Mouse (Mus musculus) frontal cortex, postnatal 10 days (tissue): ENCODE measurements at regions not wholly inside any gene's neighbourhood (a gene's known extent, or its start where the extent isn't known, plus 50 kb on each side); places are given as distances from the start of the nearest gene placed in this dataset.

Source experiments
- DNase-seq, 2 experiments: peaks; one replicate each; pipeline ENCODE4 v3.0.0; 2022; ENCODE audit warnings: low spot score in 2 of 2, mixed read lengths in 1 of 2

GRCm38 (mm10) chr11:89247991-89248390 is 54.1 kb downstream of the Nog start:
- no peak for DNase-seq

GRCm38 (mm10) chr11:89243370-89243769 is 58.8 kb downstream of the Nog start:
- DNase-seq = peak in 1 of 2 experiments; percentile 29

- DNase-seq = no peak
These were observed 60.0 kb downstream of the Nog start for GRCm38 (mm10) chr11:89242130-89242529.

DNA sequence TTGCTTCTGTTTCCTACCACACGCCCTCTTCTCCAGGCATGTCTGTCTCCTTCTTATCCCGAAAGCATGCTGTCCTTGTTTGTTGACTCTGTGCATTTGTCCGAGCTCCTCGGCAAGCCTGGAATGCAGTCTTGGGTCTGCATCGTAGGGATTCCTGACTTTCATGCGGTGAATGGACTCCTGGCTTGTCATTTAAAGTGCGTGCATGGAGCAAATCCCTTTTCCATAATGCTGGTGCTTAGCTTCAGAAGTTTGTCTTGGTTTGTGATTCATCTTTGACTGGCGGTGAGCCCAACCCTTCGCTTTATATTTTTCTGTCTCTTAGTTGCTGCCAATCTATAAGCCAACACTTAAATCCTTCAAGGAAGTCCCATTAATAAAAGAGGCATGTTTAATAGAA is 62.2 kb downstream of the Nog start:
- DNase-seq = no peak

DNA sequence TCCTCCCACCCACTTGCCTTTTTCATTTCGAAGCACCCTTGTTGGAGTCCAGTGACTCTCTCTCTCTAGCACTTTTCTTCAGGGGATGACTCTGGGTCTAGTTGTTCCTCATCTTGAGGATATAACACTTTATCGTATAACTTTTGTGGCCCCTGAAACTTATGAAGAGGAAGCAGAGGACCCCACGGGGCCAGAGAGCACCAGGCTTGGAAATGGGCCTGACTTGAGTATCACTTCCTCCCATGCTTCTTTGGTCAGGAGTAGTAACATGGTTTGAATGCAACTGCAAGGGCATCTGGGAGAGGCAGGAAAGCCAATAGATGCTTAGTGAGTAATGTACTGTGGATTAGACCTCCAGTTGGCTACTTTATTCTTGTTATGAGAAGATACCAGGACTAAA is 65.2 kb downstream of the Nog start:
- no peak for DNase-seq

DNA sequence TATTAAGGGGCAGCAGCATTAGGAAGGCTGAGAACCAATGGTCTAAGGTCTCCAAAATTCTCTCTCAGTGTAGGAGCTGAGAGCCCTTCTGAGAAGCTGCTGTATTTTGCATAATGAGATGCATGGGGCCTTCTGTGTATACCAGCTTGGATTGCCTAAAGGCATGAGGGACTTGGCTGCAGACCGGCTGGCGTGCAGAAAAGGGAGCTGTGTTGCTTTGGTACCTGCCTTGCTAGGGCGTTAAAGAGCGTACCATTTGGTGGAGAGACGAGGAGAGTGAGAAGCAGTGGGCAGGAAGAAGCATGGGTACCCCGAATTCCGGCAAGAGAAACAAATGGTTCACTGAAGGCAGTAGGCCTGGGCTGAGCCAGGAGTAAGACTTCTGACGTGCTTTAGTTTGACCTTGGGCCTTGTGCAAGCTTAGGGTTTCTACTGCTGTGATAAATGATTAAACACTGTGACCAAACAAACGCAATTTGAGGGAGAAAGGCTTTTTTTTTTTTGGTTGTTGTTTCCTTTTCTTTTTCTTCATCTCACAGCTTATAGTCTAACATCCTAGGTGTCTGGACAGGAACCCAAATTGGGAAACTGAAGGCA is 69.2 kb downstream of the Nog start:
- no peak for DNase-seq

- no peak for DNase-seq
These were observed 72.4 kb downstream of the Nog start for GRCm38 (mm10) chr11:89229726-89230125.

- DNase-seq = no peak
These were observed 88.9 kb downstream of the Nog start for GRCm38 (mm10) chr11:89213204-89213603.

GRCm38 (mm10) chr11:89209531-89209950 is 92.6 kb downstream of the Nog start:
- no peak for DNase-seq

- no peak for DNase-seq
These were observed 93.1 kb downstream of the Nog start for GRCm38 (mm10) chr11:89209072-89209471.

DNA sequence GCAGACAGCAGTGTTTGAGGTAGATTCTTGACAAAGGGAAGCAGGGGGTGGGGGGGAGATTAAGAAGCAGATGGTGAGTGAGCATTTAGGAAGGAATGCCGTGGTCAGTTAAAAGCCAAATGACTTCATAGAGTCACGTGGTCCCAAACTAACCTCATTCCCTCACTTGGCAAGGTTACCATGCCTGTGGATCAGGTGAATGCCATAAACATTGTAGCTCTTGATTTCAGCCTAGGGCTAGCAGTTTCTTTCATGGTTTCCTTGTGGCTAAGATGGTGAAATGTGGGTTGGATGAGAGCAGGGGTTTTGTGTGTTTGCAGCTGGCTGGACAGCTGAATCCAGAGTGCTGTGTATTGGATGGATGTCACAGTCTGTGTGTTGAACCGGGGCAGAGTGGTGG is 95.3 kb downstream of the Nog start:
- DNase-seq = no peak

DNA sequence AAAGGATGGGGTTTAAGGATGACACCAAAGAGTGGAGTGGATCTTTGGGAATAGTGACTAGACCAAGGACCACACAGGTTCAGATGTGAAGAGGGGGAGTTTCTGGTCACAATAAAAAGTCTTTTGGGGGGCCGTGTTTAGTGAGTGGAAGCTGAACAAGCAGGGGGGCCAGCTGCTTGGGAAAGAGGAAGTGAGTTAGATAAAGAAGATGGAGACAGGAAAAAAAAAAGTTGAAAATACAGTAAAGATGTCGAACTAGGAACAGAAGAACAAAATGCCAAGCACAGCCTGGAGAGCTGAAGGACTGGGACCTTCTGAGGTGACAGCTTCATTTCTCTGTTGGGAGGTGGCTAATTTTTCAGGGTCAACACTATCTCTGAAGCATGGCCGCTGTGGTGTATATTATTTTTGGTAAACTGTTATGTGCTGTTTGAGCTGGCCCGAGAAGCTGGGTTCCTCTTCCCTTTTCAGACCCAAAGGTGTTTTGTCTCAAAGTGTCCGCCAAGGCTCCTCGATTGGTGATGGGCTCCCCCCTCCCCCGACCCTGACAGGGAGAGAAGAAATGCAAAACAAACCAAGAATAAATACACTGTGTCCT is 97.1 kb downstream of the Nog start:
- DNase-seq = no peak

DNA sequence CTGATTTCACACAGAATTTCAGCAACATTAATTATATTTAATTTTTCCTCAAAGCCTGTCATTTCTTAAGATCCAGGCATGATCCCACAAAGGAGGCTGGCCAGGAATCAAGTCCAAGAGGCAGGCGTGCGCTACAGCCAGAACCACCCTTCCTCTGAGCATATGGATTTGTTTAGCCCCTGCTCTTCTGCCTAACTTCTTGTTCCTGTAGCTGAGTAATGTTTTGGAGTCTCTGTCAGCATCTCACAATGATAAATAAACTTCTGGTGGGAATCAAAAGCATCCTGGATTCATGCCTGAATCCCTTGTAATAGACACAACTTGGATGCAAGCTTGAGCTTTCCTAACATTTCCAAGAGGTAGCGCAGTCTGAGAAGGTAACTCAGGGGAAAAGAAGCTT is 101.7 kb downstream of the Nog start:
- DNase-seq = no peak

DNA sequence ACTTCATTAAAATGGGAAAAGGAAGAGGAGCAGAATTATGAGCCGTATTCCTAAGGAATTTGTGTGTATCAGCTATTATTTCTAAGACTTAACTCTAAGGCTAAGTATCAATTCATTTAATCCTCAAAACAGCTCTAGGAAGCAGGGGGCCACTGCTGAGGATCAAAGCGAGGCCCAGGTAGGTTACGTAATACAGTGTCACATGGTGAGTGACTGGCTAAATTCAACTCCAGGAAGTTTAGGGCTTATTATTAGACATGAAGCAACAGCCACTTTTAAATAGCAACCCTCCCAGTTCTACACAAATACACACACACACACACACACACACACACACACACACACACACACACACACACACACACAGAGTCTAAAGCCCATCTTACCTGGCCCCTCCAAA is 109.3 kb downstream of the Nog start:
- no peak for DNase-seq

DNA sequence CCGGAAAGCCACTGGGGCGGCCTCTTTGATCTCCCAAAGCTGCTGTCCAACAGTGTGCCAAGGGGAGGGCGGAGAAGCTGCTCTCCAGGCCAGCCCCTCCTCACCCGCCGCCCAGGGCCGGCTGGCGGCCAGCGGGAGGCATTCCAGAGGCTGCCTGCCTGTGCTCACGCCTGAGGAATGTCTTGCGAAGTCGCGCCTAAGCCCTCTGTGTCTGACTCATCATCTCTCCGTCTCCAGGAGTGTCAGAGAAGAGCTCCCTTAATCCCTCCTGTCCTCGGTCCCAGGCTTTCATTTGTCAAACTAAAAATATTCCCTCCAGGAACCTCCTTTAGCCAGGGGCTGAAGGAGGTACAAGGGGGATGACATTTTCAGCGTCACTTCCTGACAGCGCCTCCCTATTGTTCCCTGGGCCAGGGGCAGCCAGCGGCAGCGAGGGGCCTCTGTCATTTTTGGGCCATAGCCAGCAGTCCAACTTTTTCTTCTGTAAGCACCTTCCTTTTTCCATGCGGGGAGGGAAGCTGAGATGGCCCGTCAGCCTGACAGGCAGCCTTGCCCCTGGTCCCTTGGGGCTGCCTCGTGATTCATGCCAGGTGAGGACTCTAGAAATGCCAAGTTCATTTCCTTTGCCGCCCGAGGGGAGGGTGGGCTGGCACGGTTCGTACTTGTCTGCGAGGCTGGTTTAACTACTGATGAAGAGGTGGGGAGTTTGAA is 113.4 kb downstream of the Gm525 start:
- DNase-seq = peak; percentile 39 to 55

- DNase-seq = no peak
These were observed 112.2 kb downstream of the Gm525 start for GRCm38 (mm10) chr11:89185862-89186261.

DNA sequence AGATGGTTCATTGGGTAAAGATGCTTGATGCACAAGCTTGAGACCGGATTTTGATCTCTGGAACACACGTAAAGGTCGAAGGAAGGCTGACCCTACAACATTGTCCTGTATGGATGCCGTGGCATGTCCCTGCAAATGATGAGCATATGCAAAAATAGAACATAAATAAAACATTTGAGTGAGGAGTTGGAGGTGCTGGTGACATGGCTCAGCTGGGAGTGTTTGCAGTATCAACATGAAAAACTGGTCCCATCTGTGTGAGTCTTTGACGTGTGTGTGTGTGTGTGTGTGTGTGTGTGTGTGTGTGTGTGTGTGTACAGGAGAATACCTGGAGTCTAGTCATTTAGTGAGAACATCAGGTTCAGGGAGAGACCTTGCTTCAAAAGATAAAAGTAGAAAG is 107.8 kb downstream of the Gm525 start:
- no peak for DNase-seq

DNA sequence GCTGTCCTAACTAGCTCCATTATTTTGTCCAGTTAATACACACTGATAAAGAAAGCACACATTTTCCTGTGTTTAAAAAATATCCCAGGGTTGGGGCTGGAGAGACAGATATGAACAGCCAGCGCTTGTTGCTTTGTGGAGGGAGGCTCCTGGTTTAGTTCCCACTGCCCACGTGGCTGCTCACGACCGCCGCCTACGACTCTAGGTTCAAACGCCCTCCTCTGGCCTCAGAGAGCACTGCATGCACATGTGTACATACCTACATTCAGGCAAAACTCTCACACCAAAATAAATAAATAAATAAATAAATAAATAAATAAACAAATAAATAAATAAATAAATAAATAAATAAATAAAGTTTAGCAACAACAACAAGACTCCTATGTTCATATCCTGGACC is 104.8 kb downstream of the Gm525 start:
- no peak for DNase-seq

DNA sequence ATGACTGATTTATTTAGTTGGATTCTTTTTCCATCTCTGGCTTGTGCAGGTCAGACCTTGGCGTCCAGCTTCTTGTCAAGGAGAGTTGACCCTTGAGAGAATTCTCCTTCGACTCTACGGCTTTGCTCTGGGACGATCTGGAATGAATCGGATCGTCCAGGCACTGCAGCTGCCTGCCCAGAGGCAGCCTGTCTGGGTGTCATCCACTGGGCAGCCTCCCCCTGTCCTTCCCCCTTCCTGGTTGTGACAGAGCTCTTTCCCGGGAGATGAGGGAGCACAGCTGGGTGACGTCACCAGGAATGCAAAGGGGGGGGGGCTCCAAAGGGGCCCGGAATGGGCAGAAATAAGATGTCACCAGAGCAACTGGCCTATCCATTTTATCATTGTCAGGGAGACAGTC is 101.9 kb downstream of the Gm525 start:
- DNase-seq = no peak

GRCm38 (mm10) chr11:89174967-89175366 is 101.3 kb downstream of the Gm525 start:
- no peak for DNase-seq

DNA sequence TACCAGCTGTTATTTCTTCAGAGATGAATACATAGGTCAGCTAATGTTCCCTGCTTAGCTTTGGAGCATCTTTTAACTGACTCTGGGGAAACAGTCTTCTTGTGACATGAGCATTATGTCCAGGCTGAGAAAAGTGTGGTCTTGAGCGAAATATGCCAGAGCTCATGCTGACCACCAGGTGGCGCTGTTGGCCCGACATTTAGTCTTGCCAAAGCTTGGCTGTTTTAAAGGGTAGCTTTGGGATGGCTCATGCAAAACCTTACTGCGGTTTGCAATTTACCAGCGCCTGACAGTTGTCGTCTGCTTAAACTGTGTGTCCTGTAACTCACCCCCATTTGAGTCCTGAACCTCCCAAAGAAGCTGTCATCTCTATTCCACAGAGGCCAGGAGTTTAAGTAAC is 91.6 kb downstream of the Gm525 start:
- peak; percentile 44 to 80 for DNase-seq

GRCm38 (mm10) chr11:89153466-89154406 is 80.1 kb downstream of the Gm525 start:
- DNase-seq = no peak
